Mouse (Mus musculus) megakaryocyte, embryonic 14.5 days (primary cell): ENCODE data around the gene Lemd1. TPM values are rescaled to one million over a fixed set of nuclear protein-coding genes. Genes with fewer than 3 reads are reported as not detected.

Source experiments
- H3K27me3 ChIP-seq: replicated peaks from 2 replicates; pipeline ENCODE3; 2012; ENCODE audit warnings: inconsistent platforms
- H3K36me3 ChIP-seq: replicated peaks from 2 replicates; pipeline ENCODE3; 2012; ENCODE audit warnings: low read length, inconsistent platforms, mixed read lengths
- H3K4me1 ChIP-seq: 2 replicates; pipeline ENCODE4 v1.6.1; 2012; ENCODE audit warnings: inconsistent platforms
- H3K4me3 ChIP-seq: replicated peaks from 2 replicates; pipeline ENCODE3; 2012; ENCODE audit warnings: moderate library complexity, mild to moderate bottlenecking, inconsistent platforms
- H3K9me3 ChIP-seq: 2 replicates; pipeline ENCODE4 v1.6.1; 2012; ENCODE audit warnings: inconsistent platforms
- FLI1 ChIP-seq: IDR thresholded peaks from 2 replicates; pipeline ENCODE4 v1.6.1; 2012; ENCODE audit warnings: low read length, inconsistent platforms, mixed read lengths
- GATA1 ChIP-seq: IDR thresholded peaks from 3 replicates; pipeline ENCODE4 v1.6.1; 2012; ENCODE audit warnings: mixed read lengths, low read length, inconsistent platforms, borderline replicate concordance
- polyA plus RNA-seq: library from polyadenylated mRNA; stranded (reverse); fragments of >175 nt; gene quantifications from 2 replicates; pipeline ENCODE4 v1.2.3, GENCODE M21; 2012; ENCODE audit warnings: low replicate concordance; ENCODE audit not compliant: insufficient read depth

Lemd1 gene
- polyA plus RNA-seq, 1 experiment, result not detected

GRCm38 (mm10) chr1:132150817-132151601, 40.2 kb upstream of the Lemd1 start:
- TF ChIP-seq GATA1 (no peak), FLI1 (no peak)
- Histone ChIP-seq H3K4me3 (peak overlapping the region; percentile 23), H3K9me3 (no peaks in the 10 kb centered on the region), H3K36me3 (no peaks in the 10 kb centered on the region), H3K27me3 (peaks cover 35% of the 10 kb centered on the region), H3K4me1 (peaks cover 44% of the 10 kb centered on the region)

GRCm38 (mm10) chr1:132151908-132152307, 39.3 kb upstream of the Lemd1 start:
- peaks cover 40% of the 10 kb centered on the region for H3K4me1 ChIP-seq
- TF ChIP-seq GATA1 (no peak), FLI1 (no peak)
- H3K36me3 ChIP-seq, result no peaks in the 10 kb centered on the region
- H3K27me3 ChIP-seq, result peaks cover 32% of the 10 kb centered on the region
- H3K9me3 ChIP-seq, result no peaks in the 10 kb centered on the region
- H3K4me3 ChIP-seq, result no peak overlapping the region

GRCm38 (mm10) chr1:132153086-132153690, 38.0 kb upstream of the Lemd1 start:
- H3K36me3 ChIP-seq, result no peaks in the 10 kb centered on the region
- TF ChIP-seq GATA1 (no peak), FLI1 (no peak)
- H3K27me3 ChIP-seq, result peaks cover 37% of the 10 kb centered on the region
- peaks cover 41% of the 10 kb centered on the region for H3K4me1 ChIP-seq
- no peaks in the 10 kb centered on the region for H3K9me3 ChIP-seq
- H3K4me3 ChIP-seq, result no peak overlapping the region

GRCm38 (mm10) chr1:132153691-132154090, 37.5 kb upstream of the Lemd1 start:
- peaks cover 41% of the 10 kb centered on the region for H3K4me1 ChIP-seq
- no peak overlapping the region for H3K4me3 ChIP-seq
- no peak for TF ChIP-seq FLI1
- TF ChIP-seq GATA1, result no peak
- H3K36me3 ChIP-seq, result no peaks in the 10 kb centered on the region
- peaks cover 39% of the 10 kb centered on the region for H3K27me3 ChIP-seq
- no peaks in the 10 kb centered on the region for H3K9me3 ChIP-seq

GRCm38 (mm10) chr1:132155737-132156136, 35.5 kb upstream of the Lemd1 start:
- H3K4me1 ChIP-seq, result peaks cover 25% of the 10 kb centered on the region
- TF ChIP-seq GATA1, result no peak
- no peak for TF ChIP-seq FLI1
- no peaks in the 10 kb centered on the region for H3K9me3 ChIP-seq
- H3K36me3 ChIP-seq, result no peaks in the 10 kb centered on the region
- peak overlapping the region; percentile 75 for H3K4me3 ChIP-seq
- H3K27me3 ChIP-seq, result peaks cover 49% of the 10 kb centered on the region

- H3K36me3 ChIP-seq, result no peaks in the 10 kb centered on the region
- no peaks in the 10 kb centered on the region for H3K9me3 ChIP-seq
- TF ChIP-seq GATA1 (no peak), FLI1 (no peak)
- H3K4me3 ChIP-seq, result peak overlapping the region; percentile 56
- peaks cover 11% of the 10 kb centered on the region for H3K4me1 ChIP-seq
- H3K27me3 ChIP-seq, result peaks cover 52% of the 10 kb centered on the region
Measured at GRCm38 (mm10) chr1:132157016-132157781, 34.0 kb upstream of the Lemd1 start.

GRCm38 (mm10) chr1:132157808-132158207, 33.4 kb upstream of the Lemd1 start:
- Histone ChIP-seq H3K4me1 (peaks cover 11% of the 10 kb centered on the region), H3K27me3 (peaks cover 53% of the 10 kb centered on the region), H3K36me3 (no peaks in the 10 kb centered on the region), H3K9me3 (no peaks in the 10 kb centered on the region), H3K4me3 (no peak overlapping the region)
- TF ChIP-seq GATA1, result no peak
- no peak for TF ChIP-seq FLI1

- Histone ChIP-seq H3K36me3 (no peaks in the 10 kb centered on the region), H3K4me3 (no peak overlapping the region), H3K9me3 (no peaks in the 10 kb centered on the region), H3K4me1 (peaks cover 8% of the 10 kb centered on the region), H3K27me3 (peaks cover 59% of the 10 kb centered on the region)
- no peak for TF ChIP-seq GATA1
- no peak for TF ChIP-seq FLI1
Measured at GRCm38 (mm10) chr1:132158741-132159140, 32.5 kb upstream of the Lemd1 start.

- Histone ChIP-seq H3K4me3 (no peak overlapping the region), H3K36me3 (no peaks in the 10 kb centered on the region)
- TF ChIP-seq FLI1 (no peak), GATA1 (no peak)
Measured at GRCm38 (mm10) chr1:132159681-132160080, 31.6 kb upstream of the Lemd1 start.

More at GRCm38 (mm10) chr1:132159681-132160080, 31.6 kb upstream of the Lemd1 start:
- no peaks in the 10 kb centered on the region for H3K9me3 ChIP-seq
- peaks cover 6% of the 10 kb centered on the region for H3K4me1 ChIP-seq
- peaks cover 67% of the 10 kb centered on the region for H3K27me3 ChIP-seq
